Mouse (Mus musculus) megakaryocyte, embryonic 14.5 days (primary cell): ENCODE measurements around the gene Lrp1.

ENCODE experiments used
- FLI1 ChIP-seq: IDR thresholded peaks from 2 replicates; pipeline ENCODE4 v1.6.1; 2012; ENCODE audit warnings: low read length, inconsistent platforms, mixed read lengths
- GATA1 ChIP-seq: IDR thresholded peaks from 3 replicates; pipeline ENCODE4 v1.6.1; 2012; ENCODE audit warnings: mixed read lengths, low read length, inconsistent platforms, borderline replicate concordance

DNA sequence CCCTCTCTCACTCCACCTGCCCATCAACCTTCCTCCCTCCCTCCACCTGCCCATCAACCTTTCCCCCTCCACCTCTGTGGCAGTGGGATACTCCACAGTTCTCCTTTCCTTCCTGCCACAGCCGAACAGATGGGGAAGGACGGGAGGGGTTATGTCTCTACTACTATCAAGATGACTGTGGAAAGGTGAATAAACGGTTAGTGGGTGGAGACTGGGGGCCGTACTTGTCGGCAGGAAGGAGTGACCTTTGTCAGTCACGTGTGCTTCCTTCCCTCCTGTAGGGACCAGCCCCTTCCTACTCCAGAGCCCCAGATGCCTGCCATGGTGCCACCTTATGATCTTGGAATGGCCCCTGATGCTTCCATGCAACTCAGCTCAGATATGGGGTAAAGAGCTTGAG is 37.1 kb upstream of the Lrp1 start:
- TF ChIP-seq GATA1, result no peak
- no peak for TF ChIP-seq FLI1
